ENCODE assay signal across 9 mouse cellular contexts in genomic region chr11:106271794-106272643, GRCm38 (mm10). TPM values are rescaled to one million over a fixed set of nuclear protein-coding genes. Genes with fewer than 3 reads are reported as not detected.
DNase-seq lines count a peak whose midpoint lies in the region; ATAC-seq and TF ChIP-seq lines count a peak whose summit lies in the region.
"Had no signal": no experiment of that assay in that cellular context is flagged by ENCODE, and none has a peak within 500 bp of the region (broad histone marks: within the 10 kb centered on the region; RNA-seq: fewer than 3 reads in every experiment).

No protein-coding gene starts in this region.

- peak overlapping the region; percentile 85 for H3K4me3 ChIP-seq in forebrain, embryonic 16.5 days (replicated peaks; ENCODE audit: low read length)
- peak overlapping the region; percentile 97 for H3K4me3 ChIP-seq in lung, postnatal 0 days (ENCODE audit: low read depth, low read length)

- H3K4me2 ChIP-seq in forebrain, embryonic 16.5 days (ENCODE audit: low read length), result peak overlapping the region; percentile 71
- H3K4me2 ChIP-seq in lung, postnatal 0 days (replicated peaks; ENCODE audit: low read depth, low read length), result peak overlapping the region; percentile 72

- no peak for TF ChIP-seq CTCF in brain, embryonic 14.5 days (IDR thresholded peaks at IDR 0.05; ENCODE audit: borderline replicate concordance, extremely low read depth, insufficient read depth, insufficient read length)
- 0 out of 2 replicates have a peak, but pooled peaks have one; percentile 18 for TF ChIP-seq CTCF in lung, postnatal 0 days (IDR thresholded peaks at IDR 0.05)

- peaks cover under 1% of the 10 kb centered on the region; the same call in 1 of the 2 replicates for H3K36me3 ChIP-seq in forebrain, embryonic 16.5 days (ENCODE audit: control insufficient read depth, insufficient read depth)
- no peaks in the 10 kb centered on the region for H3K36me3 ChIP-seq in lung, postnatal 0 days (ENCODE audit: insufficient read depth, low read length)

- H3K4me1 ChIP-seq in forebrain, embryonic 16.5 days (replicated peaks; ENCODE audit: control insufficient read depth, insufficient read depth, low read length), result peaks cover 39% of the 10 kb centered on the region
- H3K4me1 ChIP-seq in lung, postnatal 0 days (ENCODE audit: insufficient read depth, low read depth, low read length), result peaks cover 29% of the 10 kb centered on the region

- H3K27me3 ChIP-seq in forebrain, embryonic 16.5 days (replicated peaks; ENCODE audit: control insufficient read depth, insufficient read depth, low read length), result no peaks in the 10 kb centered on the region
- no peaks in the 10 kb centered on the region for H3K27me3 ChIP-seq in lung, postnatal 0 days (replicated peaks; ENCODE audit: insufficient read depth, low read length)

- WGBS in forebrain, embryonic 16.5 days, result 1% methylated on average over 39 of the region's 41 CpGs
- under 1% methylated on average over 40 of the region's 41 CpGs for WGBS in lung, postnatal 0 days

- H3K27ac ChIP-seq in forebrain, embryonic 16.5 days (ENCODE audit: low read length), result peak overlapping the region; percentile 85
- H3K27ac ChIP-seq in lung, postnatal 0 days (ENCODE audit: low read length), result peak overlapping the region; percentile 99

- peak; percentile 51; the same call in 1 of the 2 replicates for TF ChIP-seq EP300 in lung, postnatal 0 days (IDR thresholded peaks at IDR 0.05)

- no peak for TF ChIP-seq POLR2A in brain, embryonic 14.5 days (IDR thresholded peaks at IDR 0.05; ENCODE audit: borderline replicate concordance, extremely low read depth, insufficient read depth, insufficient read length, poor library complexity, severe bottlenecking)

- peak overlapping the region; percentile 90 for H3K9ac ChIP-seq in forebrain, embryonic 16.5 days (replicated peaks; ENCODE audit: low read depth, low read length)
- H3K9ac ChIP-seq in lung, postnatal 0 days (replicated peaks; ENCODE audit: low read depth), result peak overlapping the region; percentile 98

- ATAC-seq in forebrain, embryonic 16.5 days, result no peak
- peak; percentile 13 for ATAC-seq in lung, postnatal 0 days

- H3K9me3 ChIP-seq in forebrain, embryonic 16.5 days (ENCODE audit: control insufficient read depth, low read length), result no peaks in the 10 kb centered on the region
- no peaks in the 10 kb centered on the region for H3K9me3 ChIP-seq in lung, postnatal 0 days (ENCODE audit: low read length)

- DNase-seq in heart, adult 18-20 months, result peak; percentile 52 to 72
- DNase-seq in heart, adult 8-10 months (ENCODE audit: low spot score), result no peak
- DNase-seq in brain, embryonic 14.5 days (ENCODE audit: low read depth), result peak; percentile 46
- peak; percentile 57 for DNase-seq in kidney, adult 9 months
- DNase-seq in lung, postnatal 0 days (ENCODE audit: low spot score), result peak; percentile 84
- peak; percentile 47 to 51 for DNase-seq in spleen, postnatal 14 days (ENCODE audit: low spot score in 2 of 2)
- DNase-seq in thymus, postnatal 14 days, result no peak

RNA-seq across cellular contexts. Expression of gene Smarcd2, which starts 0.8 kb away (rescaled TPM):
- 10 to 100 TPM; 12.3 to 19.0 TPM for total RNA-seq in heart, adult 18-20 months (2021)
- 10 to 100 TPM; 14.3 to 16.7 (median 15.5) TPM for total RNA-seq in heart, adult 8-10 months (2022)
- 37.3 and 51.0 TPM in 2 replicates for polyA plus RNA-seq in brain, embryonic 14.5 days (2012; rRNA removed)
- 12.4 and 13.7 TPM in 2 replicates for polyA plus RNA-seq in forebrain, embryonic 16.5 days (2015; fragmentation: Nextera tagmentation; extraction: Ambion mirVana)
- 46.9 and 55.5 TPM in 2 replicates for polyA plus RNA-seq in lung, postnatal 0 days (2015; fragmentation: Nextera tagmentation; extraction: Ambion mirVana)

RNA-seq across cellular contexts. Expression of gene Tcam1, which starts 4.5 kb away (rescaled TPM):
- not detected for total RNA-seq in heart, adult 18-20 months (2021)
- total RNA-seq in heart, adult 8-10 months (2022), result under 1 TPM in 1 of 4 experiments, not detected in 3; 0.08 TPM
- 0.15 and 0.23 TPM in 2 replicates for polyA plus RNA-seq in brain, embryonic 14.5 days (2012; rRNA removed)
- 0.11 and 0.17 TPM in 2 replicates for polyA plus RNA-seq in forebrain, embryonic 16.5 days (2015; fragmentation: Nextera tagmentation; extraction: Ambion mirVana)
- 0.06 and 0.07 TPM in 2 replicates for polyA plus RNA-seq in lung, postnatal 0 days (2015; fragmentation: Nextera tagmentation; extraction: Ambion mirVana)

RNA-seq across cellular contexts. Expression of gene Psmc5, which starts 16.1 kb away (rescaled TPM):
- total RNA-seq in heart, adult 18-20 months (2021), result 100 to 1,000 TPM; 109 TPM
- total RNA-seq in heart, adult 8-10 months (2022), result 100 to 1,000 TPM in 3 of 4 experiments, 10 to 100 TPM in 1; 99.8 to 112 (median 103) TPM
- 162 and 165 TPM in 2 replicates for polyA plus RNA-seq in brain, embryonic 14.5 days (2012; rRNA removed)
- polyA plus RNA-seq in forebrain, embryonic 16.5 days (2015; fragmentation: Nextera tagmentation; extraction: Ambion mirVana), result 270 and 287 TPM in 2 replicates
- 150 and 153 TPM in 2 replicates for polyA plus RNA-seq in lung, postnatal 0 days (2015; fragmentation: Nextera tagmentation; extraction: Ambion mirVana)

RNA-seq across cellular contexts. Expression of gene Ftsj3, which starts 16.1 kb away (rescaled TPM):
- total RNA-seq in heart, adult 18-20 months (2021), result 10 to 100 TPM; 19.5 to 23.2 TPM
- 10 to 100 TPM; 19.3 to 23.1 (median 21.2) TPM for total RNA-seq in heart, adult 8-10 months (2022)
- polyA plus RNA-seq in brain, embryonic 14.5 days (2012; rRNA removed), result 30.1 and 31.5 TPM in 2 replicates
- polyA plus RNA-seq in forebrain, embryonic 16.5 days (2015; fragmentation: Nextera tagmentation; extraction: Ambion mirVana), result 40.7 and 41.8 TPM in 2 replicates
- polyA plus RNA-seq in lung, postnatal 0 days (2015; fragmentation: Nextera tagmentation; extraction: Ambion mirVana), result 18.7 and 19.0 TPM in 2 replicates

RNA-seq across cellular contexts. Expression of gene Gh, which starts 29.6 kb away (rescaled TPM):
- total RNA-seq in heart, adult 18-20 months (2021), result not detected
- total RNA-seq in heart, adult 8-10 months (2022), result not detected
- not detected in 2 replicates for polyA plus RNA-seq in brain, embryonic 14.5 days (2012; rRNA removed)
- not detected in 2 replicates for polyA plus RNA-seq in forebrain, embryonic 16.5 days (2015; fragmentation: Nextera tagmentation; extraction: Ambion mirVana)
- polyA plus RNA-seq in lung, postnatal 0 days (2015; fragmentation: Nextera tagmentation; extraction: Ambion mirVana), result not detected in 2 replicates
- total RNA-seq: left cerebral cortex, postnatal 25 days had no signal

Comparison
In these comparisons a context has a peak if more than half of its experiments do, and no peak if none do; other contexts are left out.
1. DNase-seq: peak in heart, adult 18-20 months (2 of 2), brain, embryonic 14.5 days (single experiment), kidney, adult 9 months (single experiment), lung, postnatal 0 days (single experiment) and spleen, postnatal 14 days (2 of 2); none in heart, adult 8-10 months (single experiment) and thymus, postnatal 14 days (single experiment).